Mouse (Mus musculus) cerebellum, adult (tissue): Measurements from ENCODE around the gene Colq.
A peak's percentile ranks its signal among the peaks of the same experiment; 100 is the strongest.

Experiments used
- ATAC-seq: cut with Nextera tagmentation; 2 replicates; pipeline ENCODE4 v1.9.2; 2017; ENCODE audit warnings: mild to moderate bottlenecking, moderate library complexity, mixed read lengths; ENCODE audit not compliant: insufficient number of reproducible peaks, low FRiP score, low TSS enrichment

Gene Colq

DNA sequence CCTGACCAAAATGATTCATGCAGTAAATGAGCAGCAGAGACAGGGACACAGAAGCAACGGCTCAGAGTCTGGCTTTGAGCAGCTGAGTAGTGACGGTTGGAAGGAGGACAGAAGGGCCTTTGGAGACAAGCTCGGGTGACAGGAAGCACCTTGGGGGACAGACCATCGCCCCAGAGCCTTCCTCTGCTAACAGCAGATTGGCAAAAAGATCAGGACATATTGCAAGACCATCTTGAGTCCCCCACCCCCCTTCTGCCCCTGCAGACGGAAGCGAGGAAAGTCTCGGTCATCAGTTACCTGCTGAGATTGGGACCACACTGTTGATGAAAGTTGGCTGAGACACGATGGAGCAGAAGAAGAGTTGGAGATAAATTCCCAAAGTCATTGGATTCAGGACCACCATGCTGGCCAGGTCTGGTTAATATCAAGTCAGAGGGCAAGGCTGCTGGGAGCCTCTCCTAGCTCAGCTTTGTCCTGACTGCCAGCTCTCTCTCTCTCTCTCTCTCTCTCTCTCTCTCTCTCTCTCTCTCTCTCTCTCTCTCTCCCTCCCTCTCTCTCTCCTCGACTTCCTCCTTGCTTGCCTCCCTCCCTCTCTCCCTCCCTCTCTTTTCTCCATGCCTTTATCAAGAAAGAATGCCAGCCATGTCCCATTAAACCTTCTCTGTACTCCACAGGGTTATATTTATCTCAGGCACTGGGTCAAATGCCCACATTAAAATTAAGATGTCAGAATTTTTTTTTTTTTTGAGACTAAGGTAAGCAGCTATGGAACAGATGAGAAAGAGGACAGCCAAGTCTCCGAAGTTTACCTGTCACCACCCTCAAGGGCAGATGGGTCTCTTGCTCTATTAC lies 14.1 kb downstream of the Colq start:
- ATAC-seq: no peak

DNA sequence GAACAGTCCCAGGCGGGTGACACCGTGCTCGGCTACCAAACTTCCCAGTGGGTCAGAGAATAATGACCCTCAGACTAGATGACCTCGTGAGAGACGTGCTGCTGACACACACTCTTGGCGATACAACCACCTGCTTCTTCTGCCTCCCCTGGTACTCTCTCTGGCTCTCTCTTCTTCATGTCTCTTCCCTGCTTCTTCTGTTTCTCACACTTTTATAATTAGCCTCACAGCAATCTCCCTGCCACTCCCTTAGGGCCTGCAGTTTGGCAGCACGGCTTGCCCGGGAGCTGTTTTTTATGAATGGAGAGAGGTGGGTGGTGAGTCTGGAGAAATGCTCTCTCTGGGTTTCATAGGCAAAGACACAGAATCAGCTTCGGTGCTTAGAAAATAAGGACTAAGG lies 15.3 kb downstream of the Colq start:
- ATAC-seq: no peak

- no peak for ATAC-seq
Observed at GRCm38 (mm10) chr14:31574903-31575665, 16.1 kb downstream of the Colq start.

DNA sequence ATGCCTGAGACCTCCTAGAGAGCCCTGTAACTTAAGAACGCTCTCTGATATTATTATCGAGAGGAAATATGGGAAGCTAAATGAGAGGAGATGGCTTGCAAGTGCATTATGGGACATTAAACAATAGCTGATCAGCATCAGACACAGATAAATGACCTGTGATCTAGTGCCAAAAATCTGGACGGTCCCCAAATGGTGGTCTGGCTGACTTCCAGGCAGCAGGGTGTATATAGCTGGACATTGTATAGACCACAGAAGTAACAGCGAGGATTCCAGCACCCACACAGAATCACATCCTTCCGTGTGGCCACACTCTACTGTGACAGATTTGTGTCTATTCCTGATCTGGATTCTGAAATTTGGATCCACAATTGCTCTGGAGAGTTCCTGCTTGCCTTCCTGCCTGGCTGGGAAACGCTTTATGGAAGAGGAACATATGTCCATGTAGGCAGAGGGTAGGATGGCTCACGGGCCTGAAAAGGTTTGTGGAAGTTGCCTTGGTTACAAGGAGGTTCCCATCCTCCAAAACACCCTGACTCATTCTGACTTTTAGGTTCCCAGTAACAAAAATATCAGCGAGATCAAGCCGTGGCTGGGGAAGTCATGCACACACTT lies 18.5 kb downstream of the Colq start:
- ATAC-seq: 0 out of 2 replicates have a peak, but pooled peaks have one; percentile 37

GRCm38 (mm10) chr14:31571419-31571818 lies 19.7 kb downstream of the Colq start:
- ATAC-seq: no peak

GRCm38 (mm10) chr14:31570131-31570951 lies 20.8 kb downstream of the Colq start:
- ATAC-seq: no peak

- ATAC-seq: no peak
Observed at GRCm38 (mm10) chr14:31569151-31569631, 22.0 kb downstream of the Colq start.

DNA sequence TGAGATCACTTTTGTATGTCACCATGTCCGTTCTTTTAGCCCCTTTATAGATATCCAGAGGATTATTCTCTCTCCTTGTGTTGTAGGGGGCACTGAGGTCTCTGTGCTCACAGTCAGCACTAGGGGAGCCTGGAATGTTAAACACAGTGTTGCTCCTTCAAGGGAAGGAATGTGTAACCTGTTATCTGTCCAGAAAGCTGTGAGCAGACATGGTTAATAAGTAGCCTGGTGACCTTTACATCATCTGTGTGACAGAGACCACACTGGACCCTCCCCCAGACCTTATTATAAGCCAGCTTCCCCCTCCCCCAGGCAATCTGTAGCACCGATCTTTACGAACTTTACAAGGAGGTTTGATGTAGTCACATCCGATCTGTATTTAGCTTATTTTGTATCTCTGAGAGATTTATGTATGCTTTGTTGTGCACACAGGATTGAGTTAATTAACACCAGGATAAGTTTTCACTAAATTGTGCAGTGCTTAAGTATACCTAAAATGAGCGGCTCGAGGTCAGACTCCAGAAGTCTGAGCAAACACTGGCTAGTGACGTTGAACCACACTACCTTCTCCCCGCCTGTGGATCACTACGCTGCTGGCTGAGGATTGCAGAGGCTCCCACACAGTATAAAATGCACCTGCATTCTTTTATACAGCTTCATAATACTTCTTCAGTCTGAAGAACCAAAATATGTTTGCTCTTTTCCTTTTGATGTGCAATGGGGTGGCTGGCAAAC lies 25.5 kb downstream of the Colq start:
- ATAC-seq: no peak

DNA sequence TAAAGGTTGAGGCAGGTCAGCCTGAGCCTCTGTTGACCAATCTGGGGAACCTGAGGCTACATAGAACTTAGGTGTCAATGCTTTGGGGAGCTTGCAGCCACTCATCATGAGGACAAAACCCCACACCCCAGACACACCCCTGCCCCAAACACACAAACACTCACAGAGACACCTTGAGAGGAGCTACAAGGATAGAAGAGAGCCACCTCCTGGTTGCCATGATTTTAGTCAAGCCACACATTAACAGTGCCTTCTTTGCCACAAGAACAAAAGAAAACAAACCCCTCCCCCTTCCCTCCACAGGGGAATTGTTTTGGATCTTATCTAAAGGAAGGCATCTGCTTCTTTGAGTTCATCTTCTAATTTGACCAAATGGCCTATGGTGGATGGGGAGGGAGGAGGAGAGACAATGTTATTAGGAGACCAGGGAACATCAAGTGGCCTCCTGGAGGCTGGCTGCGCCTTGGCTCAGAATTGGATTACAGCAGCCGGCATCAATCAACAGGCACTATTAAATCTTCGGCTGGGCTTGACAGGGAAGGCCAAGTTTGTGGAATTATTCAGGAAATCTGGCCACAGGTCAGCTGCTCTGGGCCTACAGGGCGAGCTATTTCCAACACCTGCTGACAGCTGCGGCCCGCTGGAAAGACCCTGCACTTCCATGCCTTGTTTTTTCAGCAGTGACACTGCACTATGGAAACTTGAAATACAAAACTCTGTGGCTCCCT lies 26.5 kb downstream of the Colq start:
- no peak for ATAC-seq

DNA sequence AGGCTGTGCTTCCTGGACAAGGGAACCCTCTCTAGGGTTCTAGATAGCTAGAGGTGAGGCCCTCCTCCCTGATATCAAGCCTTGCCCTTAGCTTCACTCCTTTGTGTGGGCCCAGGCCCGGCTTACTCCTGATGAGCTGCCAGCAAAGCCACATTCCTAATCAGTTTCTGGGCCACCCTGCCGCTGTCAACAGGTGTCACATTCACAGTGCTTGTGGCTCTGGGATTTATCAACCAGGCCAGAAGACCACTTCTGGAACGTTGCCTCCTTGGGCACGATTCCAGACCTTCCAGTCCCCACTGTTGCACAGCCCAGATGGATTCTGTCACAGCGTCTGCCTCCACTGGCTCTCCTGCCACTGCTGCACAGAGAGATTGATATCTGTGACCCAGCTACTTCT lies 30.3 kb downstream of the Colq start:
- no peak for ATAC-seq

- no peak for ATAC-seq
Observed at GRCm38 (mm10) chr14:31559216-31559615, 31.9 kb downstream of the Colq start.

DNA sequence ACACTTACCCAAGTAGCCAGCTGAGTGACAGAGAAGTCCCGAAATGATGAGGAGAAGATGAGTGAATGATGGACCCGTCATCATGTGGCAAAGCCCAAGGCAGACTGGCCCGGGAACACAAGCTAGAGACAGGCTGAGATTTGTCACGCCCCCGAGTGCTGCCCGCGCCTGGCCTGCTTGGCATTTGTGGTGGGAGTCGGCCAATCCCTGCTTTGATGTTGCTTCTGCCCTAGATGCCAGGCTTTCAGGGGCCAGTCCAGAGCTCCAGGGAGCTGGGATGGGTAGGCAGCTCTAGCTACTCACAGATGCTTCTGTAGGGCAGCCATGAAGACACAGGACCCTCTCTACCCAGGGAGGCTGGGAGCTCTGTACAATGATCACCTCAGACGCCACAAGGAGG lies 33.4 kb downstream of the Colq start:
- no peak for ATAC-seq

- ATAC-seq: no peak
Observed at GRCm38 (mm10) chr14:31557273-31557672, 33.9 kb downstream of the Colq start.

DNA sequence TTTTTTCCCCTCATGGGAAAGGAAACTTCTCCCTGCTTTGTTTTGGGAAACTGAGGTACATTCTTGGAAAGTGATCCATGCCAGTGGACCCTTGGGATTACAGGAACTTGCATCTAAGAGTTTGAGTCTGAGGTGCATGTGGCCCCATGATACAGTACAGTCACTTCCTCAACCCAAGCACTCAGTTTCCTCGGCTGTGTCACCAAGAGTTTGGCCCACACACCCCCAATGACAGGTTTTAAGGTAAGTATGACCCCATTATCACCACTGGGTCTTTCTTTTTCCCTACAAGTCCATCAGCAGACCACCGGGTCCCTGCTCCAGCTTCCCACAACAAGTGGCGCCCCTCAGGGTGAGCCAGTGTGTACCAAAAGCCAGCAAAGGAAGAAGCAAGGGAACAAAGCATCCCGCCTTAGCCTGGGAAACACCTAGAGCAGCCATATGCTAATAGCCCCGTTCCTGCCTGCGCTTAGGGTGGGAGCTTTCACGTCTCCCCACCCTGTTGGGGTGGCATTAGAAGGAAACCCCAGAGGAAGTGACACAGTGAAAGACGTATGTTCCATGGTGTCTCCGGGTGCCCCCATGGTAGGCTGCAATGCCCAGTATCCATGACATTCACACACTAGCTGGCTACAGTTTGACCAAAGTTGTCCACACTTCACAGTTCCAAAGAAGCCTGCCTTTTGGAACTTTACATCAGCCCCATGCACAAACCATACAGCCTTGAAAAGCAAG lies 34.5 kb downstream of the Colq start:
- ATAC-seq: no peak

GRCm38 (mm10) chr14:31555963-31556434 lies 35.1 kb downstream of the Colq start:
- ATAC-seq: no peak

- no peak for ATAC-seq
Observed at GRCm38 (mm10) chr14:31555021-31555420, 36.1 kb downstream of the Colq start.

DNA sequence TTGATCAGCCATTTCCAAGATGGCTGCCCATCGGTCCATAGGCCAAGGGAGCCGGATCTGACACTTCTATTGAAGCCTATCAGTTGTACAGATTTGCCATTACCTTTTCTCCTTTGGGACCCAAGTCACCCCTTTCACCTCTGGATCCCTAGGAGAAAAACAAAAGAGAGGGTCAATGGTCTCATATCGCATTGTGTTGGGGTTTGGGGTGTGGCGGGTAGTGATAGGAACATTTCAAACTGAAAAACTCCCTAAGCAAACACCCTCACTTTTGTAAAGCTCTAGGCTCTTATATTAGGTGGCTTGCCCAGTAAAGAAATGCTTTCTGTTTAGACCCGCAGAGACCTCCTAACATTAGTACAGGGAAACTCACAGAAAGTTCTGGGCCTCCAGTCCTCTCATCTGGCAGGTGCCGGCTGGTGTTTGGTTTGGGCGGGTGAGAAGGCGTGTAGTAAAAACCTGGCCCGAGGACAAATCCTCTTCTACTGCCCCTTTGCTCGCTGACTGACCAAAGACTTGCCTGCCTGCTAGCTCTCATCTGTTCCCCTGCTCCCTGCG lies 47.2 kb downstream of the Colq start:
- no peak for ATAC-seq

DNA sequence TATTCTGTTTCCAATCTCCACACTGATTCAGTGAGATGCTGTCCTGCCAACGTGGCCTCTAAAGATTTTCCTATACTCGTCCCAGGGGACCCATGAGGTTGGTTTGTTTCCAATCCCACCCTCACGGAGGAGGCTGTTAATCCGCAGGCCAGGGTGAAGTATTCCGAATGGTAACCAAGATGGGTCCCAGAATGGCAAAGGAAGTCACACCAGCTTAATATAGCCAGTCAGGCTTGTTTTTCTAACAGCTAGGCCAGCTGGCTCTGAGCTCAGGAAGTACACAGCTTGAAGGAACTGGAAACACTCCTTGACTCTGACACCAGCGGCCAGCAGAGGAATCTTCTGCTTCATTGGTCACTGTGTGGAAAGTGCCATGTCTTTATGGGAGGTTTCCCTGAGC lies 53.8 kb downstream of the Colq start:
- peak; percentile 90 for ATAC-seq
